Mouse (Mus musculus) CD4-positive, CD25-positive, alpha-beta regulatory T cell, adult 9 weeks (primary cell): ENCODE measurements around the gene Tmem107. TPM values are rescaled to one million over a fixed set of nuclear protein-coding genes. Genes with fewer than 3 reads are reported as not detected.

Experiments used
- polyA plus RNA-seq: library from polyadenylated mRNA; unstranded; fragments of 100-300 nt; shearing (Covaris generic); gene quantifications from one replicate; pipeline ENCODE4 v1.2.1, GENCODE M21; 2017

The Tmem107 gene
- 3.3 TPM for polyA plus RNA-seq

GRCm38 (mm10) chr11:69070590-69071222 lies at the start of gene Tmem107:
Tmem107 (plus strand) TSS chr11:69070806.

GRCm38 (mm10) chr11:69045531-69046394 lies 24.8 kb upstream of the Tmem107 start, which contains the start of gene Aurkb:
Aurkb (plus strand) TSS chr11:69045647.

DNA sequence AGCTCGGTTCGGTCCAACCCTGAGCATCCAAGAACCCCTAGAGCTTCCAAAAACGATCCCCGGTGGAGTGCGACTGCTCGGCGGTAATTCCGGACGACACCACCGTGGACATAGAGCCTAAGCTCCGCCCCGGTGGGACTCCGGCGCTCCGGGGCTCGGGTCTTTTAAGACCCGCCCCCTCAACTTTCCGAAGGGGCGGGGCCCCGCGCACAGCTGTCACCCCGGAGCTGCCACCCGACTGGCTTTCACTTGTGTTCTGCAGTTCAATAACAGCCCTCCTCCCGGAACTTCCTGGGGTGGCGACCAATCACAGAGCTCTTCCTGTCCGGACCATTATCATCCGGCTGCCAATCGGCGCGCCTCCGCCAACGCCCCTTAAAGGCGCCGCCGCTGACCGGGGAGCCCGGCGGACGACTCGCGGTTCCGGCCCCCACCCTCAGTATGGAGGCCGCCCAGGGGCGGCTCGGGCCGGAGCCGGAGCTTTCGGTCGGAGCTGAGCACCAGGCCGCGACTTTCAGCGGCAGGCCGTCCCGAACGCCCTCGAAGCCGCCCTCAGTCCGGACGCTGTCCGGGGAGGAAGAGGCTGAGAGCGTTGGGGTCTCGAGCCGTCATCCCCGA lies 11.1 kb upstream of the Tmem107 start, which contains the start of gene Borcs6:
Gene Borcs6 (plus strand): TSS at position 361 of the 618 bp plus-strand sequence.

GRCm38 (mm10) chr11:69088103-69088855 lies 17.7 kb downstream of the Tmem107 start, which contains the start of gene Vamp2:
Vamp2 (plus strand) TSS chr11:69088490.

GRCm38 (mm10) chr11:69094697-69095429 lies 24.3 kb downstream of the Tmem107 start, which contains the start of gene Per1:
Per1 (plus strand) TSS chr11:69095217.

DNA sequence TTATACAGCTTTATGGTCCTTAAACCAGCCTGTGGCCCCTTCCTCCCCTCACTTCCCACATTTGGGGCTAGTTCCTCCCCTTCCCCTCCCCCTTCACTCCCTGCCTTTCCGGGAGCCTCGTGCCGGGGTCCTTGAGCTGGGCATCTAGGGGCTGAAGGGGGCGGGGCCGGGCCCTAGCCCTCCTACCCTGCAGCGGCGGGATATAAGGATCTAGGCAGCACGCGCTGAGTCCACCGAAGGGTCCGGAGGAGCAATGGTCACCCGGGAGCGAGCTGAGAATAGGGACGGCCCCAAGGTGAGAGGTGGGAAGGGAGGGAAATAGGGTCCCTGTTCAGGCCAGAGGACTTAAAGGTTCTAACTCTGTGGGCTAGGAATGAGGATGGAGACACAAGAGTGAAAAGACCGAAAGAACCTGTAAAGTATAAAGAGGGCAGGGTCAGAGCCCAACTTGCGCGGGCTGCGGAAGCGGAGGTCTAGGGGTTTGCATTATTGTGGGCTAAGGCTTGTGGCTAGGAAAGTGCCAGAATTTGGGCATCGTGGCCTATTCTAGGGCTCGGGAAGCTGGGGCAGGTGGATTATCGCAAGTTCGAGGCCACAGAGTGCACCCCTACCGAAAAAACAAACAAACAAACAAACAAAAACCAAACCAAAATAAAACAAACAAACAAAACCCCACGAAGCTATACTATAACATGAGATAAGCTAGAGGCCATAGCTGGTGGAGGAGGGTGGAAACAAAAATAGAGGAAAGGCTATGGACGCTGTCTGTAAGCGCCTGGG lies 49.8 kb downstream of the Tmem107 start, which contains the start of gene Hes7:
Gene Hes7 (plus strand): TSS at position 184 of the 780 bp plus-strand sequence.

DNA sequence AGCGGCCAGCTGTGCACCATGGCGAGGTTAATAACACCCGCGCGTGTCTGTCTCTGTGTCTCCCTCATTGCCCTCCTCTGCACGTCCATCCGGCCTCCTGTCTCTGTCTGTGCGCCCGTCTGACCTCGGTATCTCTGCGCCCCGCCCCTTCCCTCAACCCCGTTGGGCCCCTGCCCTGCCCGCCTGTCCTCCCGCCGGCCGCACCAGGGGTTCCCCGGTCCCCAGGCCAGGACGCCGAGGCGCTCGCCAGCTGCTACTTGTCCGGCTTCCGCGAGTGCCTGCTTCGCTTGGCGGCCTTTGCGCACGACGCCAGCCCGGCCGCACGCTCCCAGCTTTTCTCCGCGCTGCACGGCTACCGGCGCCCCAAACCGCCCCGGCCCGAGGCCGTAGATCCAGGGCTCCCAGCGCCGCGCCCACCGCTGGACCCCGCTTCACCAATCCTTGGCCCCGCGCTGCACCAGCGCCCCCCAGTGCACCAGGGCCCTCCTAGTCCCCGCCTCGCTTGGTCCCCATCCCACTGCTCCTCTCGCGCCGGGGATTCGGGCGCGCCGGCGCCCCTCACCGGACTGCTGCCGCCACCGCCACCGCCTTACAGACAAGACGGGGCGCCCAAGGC lies 51.8 kb downstream of the Tmem107 start, which contains the start of gene 9130213A22Rik:
Gene 9130213A22Rik (minus strand): TSS at position 254 of the 616 bp plus-strand sequence.

Other genes starting within 250 kb of the Tmem107 start
- 71.3 TPM for gene Ndel1, start 198.9 kb upstream of the Tmem107 start, polyA plus RNA-seq
- gene Rnf222, start 182.3 kb upstream of the Tmem107 start, polyA plus RNA-seq, result not detected
- gene Rpl26, start 169.2 kb upstream of the Tmem107 start, polyA plus RNA-seq, result 1,177 TPM
- not detected for gene Odf4, start 143.7 kb upstream of the Tmem107 start, polyA plus RNA-seq
- 0.19 TPM for gene Arhgef15, start 113.3 kb upstream of the Tmem107 start, polyA plus RNA-seq
- 13.3 TPM for gene Slc25a35, start 102.7 kb upstream of the Tmem107 start, polyA plus RNA-seq
- gene Rangrf, start 95.6 kb upstream of the Tmem107 start, polyA plus RNA-seq, result 29.9 TPM
- gene Pfas, start 62.3 kb upstream of the Tmem107 start, polyA plus RNA-seq, result 5.6 TPM
- gene Ctc1, start 54.9 kb upstream of the Tmem107 start, polyA plus RNA-seq, result 23.3 TPM
- 6.8 TPM for gene Aurkb, start 25.2 kb upstream of the Tmem107 start, polyA plus RNA-seq
- 4.2 TPM for gene Borcs6, start 11.1 kb upstream of the Tmem107 start, polyA plus RNA-seq
- gene Vamp2, start 17.7 kb downstream of the Tmem107 start, polyA plus RNA-seq, result 36.7 TPM
- 14.7 TPM for gene Per1, start 24.4 kb downstream of the Tmem107 start, polyA plus RNA-seq
- gene Hes7, start 49.6 kb downstream of the Tmem107 start, polyA plus RNA-seq, result not detected
- gene 9130213A22Rik, start 51.8 kb downstream of the Tmem107 start, polyA plus RNA-seq, result not detected
- 0.46 TPM for gene Aloxe3, start 55.1 kb downstream of the Tmem107 start, polyA plus RNA-seq
- gene Alox12b, start 86.2 kb downstream of the Tmem107 start, polyA plus RNA-seq, result not detected
- 7.9 TPM for gene Alox8, start 127.0 kb downstream of the Tmem107 start, polyA plus RNA-seq
- gene Gucy2e, start 166.2 kb downstream of the Tmem107 start, polyA plus RNA-seq, result 0.24 TPM